Mouse (Mus musculus): ENCODE measurements around the gene Olfr11. TPM values are rescaled to one million over a fixed set of nuclear protein-coding genes. Genes with fewer than 3 reads are reported as not detected.

Olfr11 gene
- total RNA-seq (2021): not detected

DNA sequence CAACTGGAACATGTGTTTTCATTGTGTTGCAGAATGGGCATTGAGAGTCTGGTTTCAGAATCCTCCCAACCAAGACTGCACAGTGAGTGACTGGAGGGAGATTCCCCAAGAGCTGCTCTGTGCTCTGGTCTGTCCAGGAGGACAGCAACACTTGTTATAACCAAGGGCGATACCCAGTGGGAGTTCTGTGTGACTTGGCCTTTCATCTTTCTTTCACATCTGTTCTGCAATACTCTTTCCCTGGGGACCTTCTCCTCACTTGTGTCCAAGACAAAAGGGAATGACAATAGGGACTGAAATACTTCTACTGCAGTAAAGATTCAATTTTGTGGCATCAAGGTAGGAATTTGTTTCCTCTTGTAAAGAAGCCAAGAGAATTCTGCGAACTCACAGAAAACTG lies at the start of gene Olfr11:
TSS of gene Olfr11 (minus strand) at position 101 of the 400 bp plus-strand sequence.
- intact Hi-C loops (cut with DNase I): no loop called here
- no peak for DNase-seq (ENCODE audit: low spot score in 2 of 2)

DNA sequence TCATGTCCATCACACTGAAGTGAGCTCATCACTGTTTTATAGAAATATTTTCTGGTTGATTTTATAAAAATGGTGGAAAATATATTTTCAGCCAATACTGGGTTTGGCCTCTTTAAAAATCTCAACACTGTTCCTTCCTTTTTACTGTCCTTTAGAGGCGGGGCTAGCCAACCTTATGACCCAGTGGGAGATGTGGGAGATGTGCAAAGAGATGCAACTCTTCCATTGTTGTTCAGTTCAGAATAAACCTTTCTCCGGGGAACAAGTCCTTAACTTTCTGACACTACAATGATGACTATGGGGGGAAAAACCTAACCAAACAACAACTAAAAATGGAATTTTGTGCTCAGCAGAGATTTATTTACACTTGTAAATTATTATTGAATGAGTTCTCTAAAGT lies 35.0 kb upstream of the Olfr11 start, which contains the start of gene Olfr1360:
TSS of gene Olfr1360 (minus strand) at position 101 of the 400 bp plus-strand sequence.
- intact Hi-C loops (cut with DNase I): no loop called here
- DNase-seq (ENCODE audit: low spot score in 2 of 2): no peak

DNA sequence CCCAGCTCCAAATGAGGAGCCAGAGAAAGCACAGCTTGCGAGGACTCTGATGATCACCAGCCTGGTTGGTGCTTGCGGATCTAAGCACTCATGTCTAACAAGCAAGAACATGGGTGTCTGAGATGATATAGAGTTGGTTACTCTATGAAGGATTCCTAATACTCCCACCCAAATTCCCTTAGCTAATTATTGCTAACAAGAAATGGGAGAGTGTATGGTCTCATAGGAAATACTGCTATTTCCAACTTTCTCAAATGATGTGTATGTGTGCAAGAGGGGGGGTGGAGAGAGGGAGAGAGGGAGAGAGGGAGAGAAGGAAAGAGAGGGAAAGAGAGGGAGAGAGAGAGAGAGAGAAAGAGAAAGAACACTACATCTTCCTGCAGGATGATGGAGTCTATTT lies 21.0 kb upstream of the Olfr11 start, which contains the start of gene Olfr1361:
TSS of gene Olfr1361 (minus strand) at position 101 of the 400 bp plus-strand sequence.
- no peak for DNase-seq (ENCODE audit: low spot score in 2 of 2)
- intact Hi-C loops (cut with DNase I): no loop called here

DNA sequence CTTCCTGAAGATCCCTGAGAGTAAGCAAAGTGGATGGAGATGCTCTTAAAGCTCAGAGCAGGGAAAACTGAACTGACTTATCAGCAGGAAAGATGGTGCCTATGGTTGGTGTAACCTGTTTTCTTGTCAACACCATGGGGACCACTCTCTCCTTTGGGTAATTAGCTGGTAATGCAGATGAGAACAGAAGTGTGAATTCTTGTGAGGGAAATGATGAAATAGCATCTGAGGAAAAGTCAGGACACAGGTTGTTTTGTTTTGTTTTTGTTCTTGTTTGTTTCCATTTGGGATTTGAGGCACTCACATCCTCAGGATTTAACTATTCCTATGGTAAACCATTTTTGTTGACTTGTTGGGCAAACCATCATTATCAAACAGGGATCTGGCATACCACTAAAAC lies 28.4 kb downstream of the Olfr11 start, which contains the start of gene Olfr1362:
TSS of gene Olfr1362 (minus strand) at position 101 of the 400 bp plus-strand sequence.
- intact Hi-C loops (cut with DNase I): no loop called here
- no peak for DNase-seq (ENCODE audit: low spot score in 2 of 2)

DNA sequence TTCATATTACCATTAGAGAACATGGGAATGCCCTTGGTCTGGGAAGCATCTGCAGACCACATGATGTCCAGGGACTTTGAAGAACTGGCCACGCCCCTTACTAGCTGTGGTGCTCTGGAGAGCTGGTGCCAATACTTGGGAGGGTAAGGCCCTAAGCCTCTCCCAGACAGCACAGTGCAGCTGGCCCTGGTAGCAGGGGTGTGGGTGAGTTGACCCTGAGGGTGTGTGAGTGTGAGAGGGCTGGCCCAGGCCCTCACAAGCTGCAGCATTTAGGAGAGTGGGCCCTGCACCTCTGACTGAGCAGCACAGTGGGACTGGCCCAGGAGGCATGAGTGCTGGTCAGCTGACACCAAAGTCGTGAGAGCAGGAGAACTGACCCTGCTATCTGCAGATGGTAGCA lies 50.7 kb downstream of the Olfr11 start:
- intact Hi-C loops (cut with DNase I): no loop called here
- no peak for DNase-seq (ENCODE audit: low spot score in 2 of 2)

Other genes with a start within 250 kb of the Olfr11 start
- 10 to 100 TPM; 30.3 to 45.5 TPM for gene Zkscan3, start 239.8 kb downstream of the Olfr11 start, total RNA-seq (2021)
- 1 to 10 TPM; 1.3 to 1.9 TPM for gene Pgbd1, start 201.5 kb downstream of the Olfr11 start, total RNA-seq (2021)
- gene Zscan26, start 188.8 kb downstream of the Olfr11 start, total RNA-seq (2021): 10 to 100 TPM; 43.8 to 58.5 TPM
- gene Nkapl, start 174.0 kb downstream of the Olfr11 start, total RNA-seq (2021): 1 to 10 TPM; 1.4 to 1.7 TPM
- gene Zkscan4, start 163.6 kb downstream of the Olfr11 start, total RNA-seq (2021): 1 to 10 TPM; 7.5 to 7.6 TPM
- gene Gm10065, start 163.1 kb downstream of the Olfr11 start, total RNA-seq (2021): not detected
- 10 to 100 TPM; 20.5 to 25.5 TPM for gene AK157302, start 147.3 kb downstream of the Olfr11 start, total RNA-seq (2021)
- gene Gm11273, start 141.1 kb downstream of the Olfr11 start, total RNA-seq (2021): 10 to 100 TPM; 56.4 to 67.0 TPM
- gene Zkscan8, start 111.4 kb downstream of the Olfr11 start, total RNA-seq (2021): 10 to 100 TPM; 15.9 to 18.1 TPM
- gene Olfr1366, start 99.7 kb downstream of the Olfr11 start, total RNA-seq (2021): not detected
- not detected for gene Olfr1535, start 82.6 kb downstream of the Olfr11 start, total RNA-seq (2021)
- gene Olfr1364, start 60.8 kb downstream of the Olfr11 start, total RNA-seq (2021): not detected
- not detected for gene Olfr1362, start 28.5 kb downstream of the Olfr11 start, total RNA-seq (2021)
- gene Olfr1361, start 20.9 kb upstream of the Olfr11 start, total RNA-seq (2021): not detected
- not detected for gene Olfr1360, start 34.9 kb upstream of the Olfr11 start, total RNA-seq (2021)
- gene Olfr1359, start 55.6 kb upstream of the Olfr11 start, total RNA-seq (2021): not detected
- gene Hist1h2bl, start 73.6 kb upstream of the Olfr11 start, total RNA-seq (2021): 10 to 100 TPM; 25.8 to 35.2 TPM
- 10 to 100 TPM; 26.5 to 66.3 TPM for gene Hist1h2ai, start 73.9 kb upstream of the Olfr11 start, total RNA-seq (2021)
- 10 to 100 TPM; 73.2 to 76.4 TPM for gene Hist1h3h, start 75.1 kb upstream of the Olfr11 start, total RNA-seq (2021)
- gene Hist1h2bm, start 79.5 kb upstream of the Olfr11 start, total RNA-seq (2021): 1 to 10 TPM; 4.0 to 5.5 TPM
- gene Hist1h4j, start 92.5 kb upstream of the Olfr11 start, total RNA-seq (2021): 10 to 100 TPM; 16.7 to 20.3 TPM
- 100 to 1,000 TPM; 409 to 465 TPM for gene Hist1h4k, start 108.0 kb upstream of the Olfr11 start, total RNA-seq (2021)
- gene Hist1h2ak, start 111.3 kb upstream of the Olfr11 start, total RNA-seq (2021): 10 to 100 TPM; 14.8 to 15.0 TPM
- gene Hist1h2bn, start 111.6 kb upstream of the Olfr11 start, total RNA-seq (2021): 10 to 100 TPM in 1 of 2 experiments, 1 to 10 TPM in 1; 8.2 to 10.1 TPM
- gene Hist1h1b, start 138.1 kb upstream of the Olfr11 start, total RNA-seq (2021): 10 to 100 TPM in 1 of 2 experiments, 1 to 10 TPM in 1; 8.2 to 10.1 TPM
- 10 to 100 TPM; 55.4 to 73.3 TPM for gene Hist1h3i, start 140.9 kb upstream of the Olfr11 start, total RNA-seq (2021)
- gene Hist1h2an, start 144.7 kb upstream of the Olfr11 start, total RNA-seq (2021): not detected
- 1 to 10 TPM; 8.0 to 8.4 TPM for gene Hist1h2bp, start 144.9 kb upstream of the Olfr11 start, total RNA-seq (2021)
- 10 to 100 TPM; 36.0 to 39.3 TPM for gene Hist1h2bq, start 167.7 kb upstream of the Olfr11 start, total RNA-seq (2021)
- gene Hist1h2ao, start 167.9 kb upstream of the Olfr11 start, total RNA-seq (2021): 10 to 100 TPM; 12.4 to 22.5 TPM
- 100 to 1,000 TPM; 258 to 294 TPM for gene Hist1h4m, start 169.2 kb upstream of the Olfr11 start, total RNA-seq (2021)
- 10 to 100 TPM; 21.3 to 23.4 TPM for gene Hist1h4n, start 189.7 kb upstream of the Olfr11 start, total RNA-seq (2021)
- gene Hist1h2ap, start 191.0 kb upstream of the Olfr11 start, total RNA-seq (2021): 10 to 100 TPM; 20.2 to 20.7 TPM
- 10 to 100 TPM; 35.5 to 38.8 TPM for gene Hist1h2br, start 191.2 kb upstream of the Olfr11 start, total RNA-seq (2021)

Measured in left cerebral cortex, postnatal 36 days (tissue).